Comparison of ENCODE assay signal across 8 mouse cellular contexts in genomic region chr14:55578668-55579269, GRCm38 (mm10). TPM values are rescaled to one million over a fixed set of nuclear protein-coding genes. Genes with fewer than 3 reads are reported as not detected.
DNase-seq lines count a peak whose midpoint lies in the region; ATAC-seq and TF ChIP-seq lines count a peak whose summit lies in the region.

No protein-coding gene starts in this region.

- peak overlapping the region; percentile 66 for H3K4me3 ChIP-seq in cerebellum, adult 2 months (replicated peaks; ENCODE audit: insufficient read depth, low read depth, low read length)
- H3K4me3 ChIP-seq in hindbrain, embryonic 10.5 days = peak overlapping the region; percentile 71
- peak overlapping the region; percentile 72 for H3K4me3 ChIP-seq in limb, embryonic 11.5 days (ENCODE audit: low read depth, low read length)
- H3K4me3 ChIP-seq in stomach, embryonic 15.5 days (replicated peaks) = peak overlapping the region; percentile 87

- 34% methylated on average over 6 of the region's 6 CpGs for WGBS in cerebellum, adult 2 months
- 36% methylated on average over 6 of the region's 6 CpGs for WGBS in hindbrain, embryonic 10.5 days
- 34% methylated on average over 6 of the region's 6 CpGs for WGBS in limb, embryonic 11.5 days
- WGBS in stomach, embryonic 15.5 days = 26% methylated on average over 6 of the region's 6 CpGs

- H3K9me3 ChIP-seq in hindbrain, embryonic 10.5 days = no peaks in the 10 kb centered on the region
- H3K9me3 ChIP-seq in limb, embryonic 11.5 days (ENCODE audit: control insufficient read depth, low read length) = no peaks in the 10 kb centered on the region
- H3K9me3 ChIP-seq in stomach, embryonic 15.5 days = no peaks in the 10 kb centered on the region

- TF ChIP-seq CTCF in cerebellum, adult 2 months (IDR thresholded peaks at IDR 0.05; ENCODE audit: borderline replicate concordance, insufficient read depth, low read depth, low read length) = no peak

- no peaks in the 10 kb centered on the region for H3K27me3 ChIP-seq in cerebellum, adult 2 months (ENCODE audit: control insufficient read depth, insufficient read depth, low read length)
- H3K27me3 ChIP-seq in hindbrain, embryonic 10.5 days (ENCODE audit: insufficient read depth, poor library complexity, severe bottlenecking) = 0 out of 2 replicates have a peak, but pooled peaks cover 4% of the 10 kb centered on the region
- H3K27me3 ChIP-seq in limb, embryonic 11.5 days (ENCODE audit: control insufficient read depth, insufficient read depth, low read length) = no peaks in the 10 kb centered on the region
- H3K27me3 ChIP-seq in stomach, embryonic 15.5 days (replicated peaks) = no peaks in the 10 kb centered on the region

- no peak for TF ChIP-seq POLR2A in cerebellum, adult 2 months (IDR thresholded peaks at IDR 0.05; ENCODE audit: borderline replicate concordance, insufficient read depth, low read length)

- peak overlapping the region; percentile 89 for H3K9ac ChIP-seq in limb, embryonic 11.5 days (ENCODE audit: low read length)
- H3K9ac ChIP-seq in stomach, embryonic 15.5 days = peak overlapping the region; percentile 92

- ATAC-seq in erythroblast, adult 5-6 weeks (replicated peaks; ENCODE audit: low FRiP score, poor library complexity, severe bottlenecking) = peak; percentile 62
- ATAC-seq in limb, embryonic 11.5 days (ENCODE audit: insufficient number of reproducible peaks, low FRiP score, low TSS enrichment, low read depth) = peak; percentile 38; the same call in 1 of the 2 replicates
- peak; percentile 69 for ATAC-seq in megakaryocyte-erythroid progenitor cell, adult 5-6 weeks (replicated peaks; ENCODE audit: low FRiP score, low TSS enrichment, poor library complexity, severe bottlenecking)
- peak; percentile 29; the same call in 1 of the 2 replicates for ATAC-seq in stomach, embryonic 15.5 days (ENCODE audit: insufficient read depth, low FRiP score, low read depth)

- H3K4me2 ChIP-seq in limb, embryonic 11.5 days (ENCODE audit: low read depth, severe bottlenecking) = peak overlapping the region; percentile 90
- peak overlapping the region; percentile 76 for H3K4me2 ChIP-seq in stomach, embryonic 15.5 days

- H3K36me3 ChIP-seq in hindbrain, embryonic 10.5 days = peaks cover 26% of the 10 kb centered on the region
- peaks cover 3% of the 10 kb centered on the region; the same call in 1 of the 2 replicates for H3K36me3 ChIP-seq in limb, embryonic 11.5 days (ENCODE audit: control insufficient read depth, insufficient read depth, low read length)
- peaks cover 13% of the 10 kb centered on the region; the same call in 1 of the 2 replicates for H3K36me3 ChIP-seq in stomach, embryonic 15.5 days

- peak overlapping the region; percentile 56; the same call in 1 of the 2 replicates for H3K27ac ChIP-seq in cerebellum, adult 2 months (ENCODE audit: insufficient read depth, low read length)
- H3K27ac ChIP-seq in hindbrain, embryonic 10.5 days = peak overlapping the region; percentile 91
- peak overlapping the region; percentile 56; the same call in 1 of the 2 replicates for H3K27ac ChIP-seq in limb, embryonic 11.5 days (replicated peaks; ENCODE audit: low read depth, low read length)
- peak overlapping the region; percentile 89 for H3K27ac ChIP-seq in stomach, embryonic 15.5 days

- H3K4me1 ChIP-seq in cerebellum, adult 2 months (ENCODE audit: control insufficient read depth, insufficient read depth, low read length) = no peaks in the 10 kb centered on the region
- peaks cover 37% of the 10 kb centered on the region for H3K4me1 ChIP-seq in hindbrain, embryonic 10.5 days (replicated peaks)
- H3K4me1 ChIP-seq in limb, embryonic 11.5 days (ENCODE audit: control insufficient read depth, insufficient read depth, low read length) = peaks cover 9% of the 10 kb centered on the region; the same call in 1 of the 2 replicates
- H3K4me1 ChIP-seq in stomach, embryonic 15.5 days = peaks cover 14% of the 10 kb centered on the region

- DNase-seq in cerebellum, adult 2 months = peak in 1 of 2 experiments; percentile 41
- no peak for DNase-seq in cerebellum, adult 9-10 months
- DNase-seq in R1 (ENCODE audit: low read depth, low spot score) = peak; percentile 35
- DNase-seq in hindbrain, embryonic 10.5 days (ENCODE audit: low spot score) = no peak
- DNase-seq in limb, embryonic 11.5 days (ENCODE audit: low spot score) = no peak

RNA-seq across cellular contexts. Expression of gene Psme1, which starts 0.8 kb away (rescaled TPM):
- 38.4 and 40.7 TPM in 2 replicates for polyA plus RNA-seq in cerebellum, adult 2 months (2012; rRNA removed)
- 271 and 301 TPM in 2 replicates for total RNA-seq in erythroblast, adult 5-6 weeks (2015; ENCODE audit: low replicate concordance)
- total RNA-seq in erythroblast, adult 5-6 weeks (2017; ENCODE audit: low replicate concordance) = 107 and 147 TPM in 2 replicates
- 97.6 and 114 TPM in 2 replicates for polyA plus RNA-seq in hindbrain, embryonic 10.5 days (2016; fragmentation: Nextera tagmentation; extraction: Ambion mirVana)
- 138 and 152 TPM in 2 replicates for polyA plus RNA-seq in limb, embryonic 11.5 days (2014; fragmentation: Nextera tagmentation; extraction: Ambion mirVana)
- total RNA-seq in megakaryocyte-erythroid progenitor cell, adult 5-6 weeks (2014; fragmentation: Nextera tagmentation) = 311 and 359 TPM in 2 replicates
- total RNA-seq in megakaryocyte-erythroid progenitor cell, adult 5-6 weeks (2017) = 249 and 300 TPM in 2 replicates
- 159 and 176 TPM in 2 replicates for polyA plus RNA-seq in stomach, embryonic 15.5 days (2015; fragmentation: Nextera tagmentation; extraction: Ambion mirVana)

RNA-seq across cellular contexts. Expression of gene Fitm1, which starts 3.4 kb away (rescaled TPM):
- polyA plus RNA-seq in cerebellum, adult 2 months (2012; rRNA removed) = not detected in 2 replicates
- total RNA-seq in erythroblast, adult 5-6 weeks (2015; ENCODE audit: low replicate concordance) = not detected in 2 replicates
- total RNA-seq in erythroblast, adult 5-6 weeks (2017; ENCODE audit: low replicate concordance) = not detected in 2 replicates
- polyA plus RNA-seq in hindbrain, embryonic 10.5 days (2016; fragmentation: Nextera tagmentation; extraction: Ambion mirVana) = 0.26 and 0.34 TPM in 2 replicates
- polyA plus RNA-seq in limb, embryonic 11.5 days (2014; fragmentation: Nextera tagmentation; extraction: Ambion mirVana) = 5.0 and 6.5 TPM in 2 replicates
- total RNA-seq in megakaryocyte-erythroid progenitor cell, adult 5-6 weeks (2014; fragmentation: Nextera tagmentation) = not detected in 2 replicates
- total RNA-seq in megakaryocyte-erythroid progenitor cell, adult 5-6 weeks (2017) = not detected in 2 replicates
- polyA plus RNA-seq in stomach, embryonic 15.5 days (2015; fragmentation: Nextera tagmentation; extraction: Ambion mirVana) = 0.50 and 1.2 TPM in 2 replicates

RNA-seq across cellular contexts. Expression of gene Emc9, which starts 6.3 kb away (rescaled TPM):
- 90.9 and 92.8 TPM in 2 replicates for polyA plus RNA-seq in cerebellum, adult 2 months (2012; rRNA removed)
- total RNA-seq in erythroblast, adult 5-6 weeks (2015; ENCODE audit: low replicate concordance) = 10.9 TPM in 1 of 2 replicates, not detected in the other
- total RNA-seq in erythroblast, adult 5-6 weeks (2017; ENCODE audit: low replicate concordance) = 2.6 and 3.6 TPM in 2 replicates
- polyA plus RNA-seq in hindbrain, embryonic 10.5 days (2016; fragmentation: Nextera tagmentation; extraction: Ambion mirVana) = 6.8 and 10.0 TPM in 2 replicates
- polyA plus RNA-seq in limb, embryonic 11.5 days (2014; fragmentation: Nextera tagmentation; extraction: Ambion mirVana) = 4.2 and 4.6 TPM in 2 replicates
- total RNA-seq in megakaryocyte-erythroid progenitor cell, adult 5-6 weeks (2014; fragmentation: Nextera tagmentation) = 37.3 and 44.8 TPM in 2 replicates
- total RNA-seq in megakaryocyte-erythroid progenitor cell, adult 5-6 weeks (2017) = 22.7 and 26.7 TPM in 2 replicates
- 9.4 and 11.2 TPM in 2 replicates for polyA plus RNA-seq in stomach, embryonic 15.5 days (2015; fragmentation: Nextera tagmentation; extraction: Ambion mirVana)

RNA-seq across cellular contexts. Expression of gene Psme2, which starts 12.1 kb away (rescaled TPM):
- polyA plus RNA-seq in cerebellum, adult 2 months (2012; rRNA removed) = 43.1 and 46.8 TPM in 2 replicates
- 74.0 and 102 TPM in 2 replicates for total RNA-seq in erythroblast, adult 5-6 weeks (2015; ENCODE audit: low replicate concordance)
- 83.1 and 86.1 TPM in 2 replicates for total RNA-seq in erythroblast, adult 5-6 weeks (2017; ENCODE audit: low replicate concordance)
- polyA plus RNA-seq in hindbrain, embryonic 10.5 days (2016; fragmentation: Nextera tagmentation; extraction: Ambion mirVana) = 171 and 203 TPM in 2 replicates
- 195 and 225 TPM in 2 replicates for polyA plus RNA-seq in limb, embryonic 11.5 days (2014; fragmentation: Nextera tagmentation; extraction: Ambion mirVana)
- total RNA-seq in megakaryocyte-erythroid progenitor cell, adult 5-6 weeks (2014; fragmentation: Nextera tagmentation) = 190 and 268 TPM in 2 replicates
- 208 and 351 TPM in 2 replicates for total RNA-seq in megakaryocyte-erythroid progenitor cell, adult 5-6 weeks (2017)
- polyA plus RNA-seq in stomach, embryonic 15.5 days (2015; fragmentation: Nextera tagmentation; extraction: Ambion mirVana) = 265 and 289 TPM in 2 replicates

RNA-seq across cellular contexts. Expression of gene Rnf31, which starts 12.7 kb away (rescaled TPM):
- polyA plus RNA-seq in cerebellum, adult 2 months (2012; rRNA removed) = 31.1 and 32.9 TPM in 2 replicates
- total RNA-seq in erythroblast, adult 5-6 weeks (2015; ENCODE audit: low replicate concordance) = 6.5 and 9.4 TPM in 2 replicates
- 7.1 and 8.9 TPM in 2 replicates for total RNA-seq in erythroblast, adult 5-6 weeks (2017; ENCODE audit: low replicate concordance)
- 21.2 and 23.2 TPM in 2 replicates for polyA plus RNA-seq in hindbrain, embryonic 10.5 days (2016; fragmentation: Nextera tagmentation; extraction: Ambion mirVana)
- 10.3 and 13.9 TPM in 2 replicates for polyA plus RNA-seq in limb, embryonic 11.5 days (2014; fragmentation: Nextera tagmentation; extraction: Ambion mirVana)
- 35.8 and 47.0 TPM in 2 replicates for total RNA-seq in megakaryocyte-erythroid progenitor cell, adult 5-6 weeks (2014; fragmentation: Nextera tagmentation)
- total RNA-seq in megakaryocyte-erythroid progenitor cell, adult 5-6 weeks (2017) = 23.8 and 46.4 TPM in 2 replicates
- 16.7 and 18.4 TPM in 2 replicates for polyA plus RNA-seq in stomach, embryonic 15.5 days (2015; fragmentation: Nextera tagmentation; extraction: Ambion mirVana)
